In the genomic region with DNA sequence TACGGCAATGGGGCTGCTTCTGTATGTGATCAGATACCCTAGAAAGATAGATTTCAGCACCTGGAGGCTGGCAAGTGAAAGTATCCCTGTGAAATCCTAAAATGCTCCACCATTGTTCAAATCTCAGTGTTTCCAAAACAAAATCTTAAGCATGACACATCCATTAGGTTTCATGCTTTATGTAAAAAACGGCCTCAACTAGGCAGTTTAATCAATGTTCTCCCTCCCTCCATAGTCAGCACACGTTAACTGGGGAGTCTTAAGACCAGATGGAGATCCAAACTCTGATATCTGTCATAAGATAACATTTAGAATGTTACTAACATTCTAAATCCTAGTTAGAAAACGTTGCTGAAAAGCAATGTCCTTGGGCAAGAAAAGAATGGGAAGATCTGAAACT, we compare ENCODE assay signal across 8 mouse cellular contexts. TPM values are rescaled to one million over a fixed set of nuclear protein-coding genes. Genes with fewer than 3 reads are reported as not detected.
A peak's percentile ranks its signal among the peaks of the same experiment; 100 is the strongest.
DNase-seq lines count a peak whose midpoint lies in the region; ATAC-seq and TF ChIP-seq lines count a peak whose summit lies in the region.

No protein-coding gene starts in this region.

- no peak for TF ChIP-seq EP300 in heart, adult 2 months (IDR thresholded peaks at IDR 0.05; ENCODE audit: insufficient read depth, low read depth, low read length)
- no peak for TF ChIP-seq EP300 in liver, embryonic 14.5 days (IDR thresholded peaks at IDR 0.05; ENCODE audit: low read depth)

- H3K9ac ChIP-seq in heart, adult 2 months (ENCODE audit: low read depth, low read length): peak overlapping the region; percentile 50; the same call in 1 of the 2 replicates
- H3K9ac ChIP-seq in forebrain, embryonic 12.5 days: peak overlapping the region; percentile 100
- peak overlapping the region; percentile 87 for H3K9ac ChIP-seq in liver, embryonic 14.5 days (replicated peaks)

- peaks cover 3% of the 10 kb centered on the region for H3K4me1 ChIP-seq in heart, adult 2 months (ENCODE audit: control insufficient read depth, insufficient read depth, low read length)
- H3K4me1 ChIP-seq in forebrain, embryonic 12.5 days: peaks cover 28% of the 10 kb centered on the region
- peaks cover 16 to 17% of the 10 kb centered on the region in 2 experiments for H3K4me1 ChIP-seq in liver, embryonic 14.5 days (replicated peaks; ENCODE audit: control insufficient read depth in 2 of 2, insufficient read depth in 2 of 2, low read length in 1 of 2)

- peaks cover 8% of the 10 kb centered on the region for H3K36me3 ChIP-seq in heart, adult 2 months (ENCODE audit: control insufficient read depth, insufficient read depth, low read length)
- H3K36me3 ChIP-seq in C2C12 (ENCODE audit: control insufficient read depth, insufficient read depth): peaks cover 2% of the 10 kb centered on the region
- peaks cover 14% of the 10 kb centered on the region for H3K36me3 ChIP-seq in forebrain, embryonic 12.5 days (replicated peaks)
- H3K36me3 ChIP-seq in liver, embryonic 14.5 days (replicated peaks; ENCODE audit: control insufficient read depth, insufficient read depth, low read depth): no peaks in the 10 kb centered on the region

- peak overlapping the region; percentile 70 for H3K4me2 ChIP-seq in forebrain, embryonic 12.5 days
- H3K4me2 ChIP-seq in liver, embryonic 14.5 days (ENCODE audit: low read depth): peak overlapping the region; percentile 86

- no peaks in the 10 kb centered on the region for H3K27me3 ChIP-seq in heart, adult 2 months (ENCODE audit: control insufficient read depth, insufficient read depth, low read length)
- H3K27me3 ChIP-seq in C2C12 (ENCODE audit: control insufficient read depth, insufficient read depth, insufficient read length): no peaks in the 10 kb centered on the region
- H3K27me3 ChIP-seq in forebrain, embryonic 12.5 days: no peaks in the 10 kb centered on the region
- H3K27me3 ChIP-seq in liver, embryonic 14.5 days (ENCODE audit: control insufficient read depth, insufficient read depth, low read length): no peaks in the 10 kb centered on the region

- 8% methylated on average over 4 of the region's 4 CpGs for WGBS in heart, adult 2 months
- 14% methylated on average over 4 of the region's 4 CpGs for WGBS in forebrain, embryonic 12.5 days
- 16% methylated on average over 4 of the region's 4 CpGs for WGBS in liver, embryonic 14.5 days (ENCODE audit: insufficient replicate concordance)

- H3K79me3 ChIP-seq in C2C12 (ENCODE audit: low read depth): peaks cover 53% of the 10 kb centered on the region

- peak overlapping the region; percentile 58 for H3K4me3 ChIP-seq in heart, adult 2 months
- peak overlapping the region; percentile 66 for H3K4me3 ChIP-seq in C2C12 (ENCODE audit: insufficient read depth, poor library complexity, severe bottlenecking)
- peak overlapping the region; percentile 94 for H3K4me3 ChIP-seq in forebrain, embryonic 12.5 days (replicated peaks)
- H3K4me3 ChIP-seq in liver, embryonic 14.5 days (ENCODE audit: insufficient read depth in 1 of 2, low read depth in 2 of 2, low read length in 2 of 2): peak overlapping the region; percentile 86 to 98

- no peak for TF ChIP-seq CTCF in heart, adult 2 months (IDR thresholded peaks at IDR 0.05)
- TF ChIP-seq CTCF in C2C12 (IDR thresholded peaks at IDR 0.05; ENCODE audit: control insufficient read depth, insufficient read depth, insufficient read length): no peak
- no peak for TF ChIP-seq CTCF in liver, embryonic 14.5 days (IDR thresholded peaks at IDR 0.05; ENCODE audit: low read depth)

- intact Hi-C loops in heart, adult 2 months (cut with DNase I): loop anchor here (5.0 to 10.0 kb wide), 2 partner anchors 60 to 327 kb away; a partner anchor contains a TSS
- intact Hi-C loops in heart, postnatal 14 days (cut with DNase I): loop anchor here (5.0 kb wide), 1 partner anchor 55 kb away; no protein-coding TSS in a partner anchor

- H3K9me3 ChIP-seq in forebrain, embryonic 12.5 days: no peaks in the 10 kb centered on the region
- H3K9me3 ChIP-seq in liver, embryonic 14.5 days (ENCODE audit: control insufficient read depth, low read length): no peaks in the 10 kb centered on the region

- H3ac ChIP-seq in C2C12 (ENCODE audit: control insufficient read depth, insufficient read length, low read depth): peak overlapping the region; percentile 35

- DNase-seq in heart, adult 2 months: no peak
- DNase-seq in heart, postnatal 14 days: no peak
- DNase-seq in liver, embryonic 14.5 days (ENCODE audit: low read depth in 3 of 3, low spot score in 3 of 3): no peak
- DNase-seq in cerebellum, postnatal 25 days: no peak
- no peak for DNase-seq in thymus, postnatal 0 days (ENCODE audit: low spot score)
- no peak for DNase-seq in layer of hippocampus, adult 9-10 months (ENCODE audit: low spot score)

- no peak for ATAC-seq in forebrain, embryonic 12.5 days (ENCODE audit: low FRiP score)
- ATAC-seq in liver, embryonic 14.5 days (ENCODE audit: insufficient read depth): no peak

- peak overlapping the region; percentile 83; the same call in 1 of the 2 replicates for H3K27ac ChIP-seq in heart, adult 2 months
- peak overlapping the region; percentile 99 for H3K27ac ChIP-seq in forebrain, embryonic 12.5 days
- peak overlapping the region; percentile 77; the same call in 1 of the 2 replicates for H3K27ac ChIP-seq in liver, embryonic 14.5 days

- peaks cover 6% of the 10 kb centered on the region; the same call in 1 of the 2 replicates for H3K79me2 ChIP-seq in heart, adult 2 months (replicated peaks; ENCODE audit: control insufficient read depth, insufficient read depth, low read length)
- H3K79me2 ChIP-seq in C2C12 (ENCODE audit: control insufficient read depth, insufficient read depth): peaks cover 68% of the 10 kb centered on the region

- no peak for TF ChIP-seq POLR2A in heart, adult 2 months (IDR thresholded peaks at IDR 0.05; ENCODE audit: insufficient read depth, low read depth, low read length)

TF ChIP-seq in C2C12, 6 proteins besides CTCF, POLR2A, EP300 and RAD21:
- TF ChIP-seq CEBPB (IDR thresholded peaks at IDR 0.05; ENCODE audit: low read depth) (no peak), MYOD1 (IDR thresholded peaks at IDR 0.05; ENCODE audit: control insufficient read depth, insufficient read length, low read depth) (no peak), FOSL1 (IDR thresholded peaks at IDR 0.05; ENCODE audit: insufficient read depth, low read length, poor library complexity, severe bottlenecking) (no peak), MAX (IDR thresholded peaks at IDR 0.05) (no peak), MYOG (IDR thresholded peaks at IDR 0.05; ENCODE audit: control insufficient read depth, extremely low read depth, insufficient read length) (no peak), USF1 (IDR thresholded peaks at IDR 0.05; ENCODE audit: low read depth) (no peak)

RNA-seq across cellular contexts. Expression of a gene that starts 0.9 kb away (rescaled TPM):
- 10 to 100 TPM; 14.0 to 15.7 TPM for total RNA-seq in heart, adult 2 months (2021)
- 1.7 and 3.9 TPM in 2 replicates for polyA plus RNA-seq in heart, adult 2 months (2012; rRNA removed)
- total RNA-seq in heart, postnatal 14 days (2021): 10 to 100 TPM; 17.3 to 17.5 TPM
- 1.7 TPM for polyA plus RNA-seq in C2C12 (2012; fragmentation: generic; extraction: Trizol)
- polyA plus RNA-seq in forebrain, embryonic 12.5 days (2016; fragmentation: Nextera tagmentation; extraction: Ambion mirVana): 45.5 and 46.8 TPM in 2 replicates
- 1.7 and 2.5 TPM in 2 replicates for polyA plus RNA-seq in liver, embryonic 14.5 days (2012; rRNA removed)
- 4.7 and 4.9 TPM in 2 replicates for polyA plus RNA-seq in liver, embryonic 14.5 days (2014; fragmentation: Nextera tagmentation; extraction: Ambion mirVana)
- 19.3 and 20.7 TPM in 2 replicates for polyA plus RNA-seq in thymus, postnatal 0 days (2015; fragmentation: Nextera tagmentation; extraction: Ambion mirVana)

RNA-seq across cellular contexts. Expression of a gene that starts 11.7 kb away (rescaled TPM):
- total RNA-seq in heart, adult 2 months (2021): not detected
- polyA plus RNA-seq in heart, adult 2 months (2012; rRNA removed): not detected in 2 replicates
- not detected for total RNA-seq in heart, postnatal 14 days (2021)
- not detected for polyA plus RNA-seq in C2C12 (2012; fragmentation: generic; extraction: Trizol)
- polyA plus RNA-seq in forebrain, embryonic 12.5 days (2016; fragmentation: Nextera tagmentation; extraction: Ambion mirVana): 0.34 TPM in 1 of 2 replicates, not detected in the other
- polyA plus RNA-seq in liver, embryonic 14.5 days (2012; rRNA removed): not detected in 2 replicates
- not detected in 2 replicates for polyA plus RNA-seq in liver, embryonic 14.5 days (2014; fragmentation: Nextera tagmentation; extraction: Ambion mirVana)
- 1.7 and 1.8 TPM in 2 replicates for polyA plus RNA-seq in thymus, postnatal 0 days (2015; fragmentation: Nextera tagmentation; extraction: Ambion mirVana)

Comparison
In these comparisons a context has a peak if more than half of its experiments do, and no peak if none do; other contexts are left out.
1. H3K9ac ChIP-seq: peak in every context shown above with its lines; median percentile 100 in forebrain, embryonic 12.5 days; 87 in liver, embryonic 14.5 days; 50 in heart, adult 2 months.